Mouse (Mus musculus): ENCODE measurements at regions not wholly inside any gene's neighbourhood (a gene's known extent, or its start where the extent isn't known, plus 50 kb on each side); places are given as distances from the start of the nearest gene placed in this dataset.

DNA sequence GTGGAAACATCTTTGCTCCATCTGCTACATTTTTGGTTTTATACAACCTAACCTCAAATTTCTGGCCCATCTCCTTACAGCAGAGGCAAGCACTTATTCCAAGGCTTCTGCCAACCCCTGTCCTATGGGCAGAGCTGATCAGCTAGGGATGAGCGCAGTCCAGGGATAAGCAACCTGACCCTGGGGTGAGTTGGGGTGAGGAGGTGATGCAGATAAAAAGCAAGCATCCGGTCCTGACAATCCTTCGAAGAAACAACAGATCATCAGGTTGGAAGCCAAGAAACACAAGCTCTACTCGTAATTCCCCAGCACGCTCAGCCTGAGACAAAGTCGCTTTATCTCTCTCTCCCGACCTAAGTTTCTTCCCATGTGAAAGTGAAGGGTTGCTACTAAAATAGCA is 194.9 kb upstream of the Lyplal1 start:
- WGBS: 68% methylated on average over 7 of the region's 7 CpGs
- H3K36me3 ChIP-seq: no peaks in the 10 kb centered on the region
- H3K4me3 ChIP-seq (replicated peaks): no peak overlapping the region
- no peak for ATAC-seq (replicated peaks; ENCODE audit: low FRiP score)
- H3K4me1 ChIP-seq: no peaks in the 10 kb centered on the region
- no peak overlapping the region for H3K4me2 ChIP-seq
- no peak overlapping the region for H3K9ac ChIP-seq
- H3K27me3 ChIP-seq: no peaks in the 10 kb centered on the region
- no peaks in the 10 kb centered on the region for H3K9me3 ChIP-seq (replicated peaks)
- no peak overlapping the region for H3K27ac ChIP-seq

GRCm38 (mm10) chr1:186307627-186308026 is 190.5 kb upstream of the Lyplal1 start:
- Histone ChIP-seq H3K27me3 (no peaks in the 10 kb centered on the region), H3K36me3 (no peaks in the 10 kb centered on the region), H3K4me1 (no peaks in the 10 kb centered on the region), H3K27ac (no peak overlapping the region), H3K9ac (no peak overlapping the region), H3K9me3 (replicated peaks) (no peaks in the 10 kb centered on the region), H3K4me3 (replicated peaks) (no peak overlapping the region), H3K4me2 (no peak overlapping the region)
- WGBS: 77% methylated on average over 6 of the region's 6 CpGs
- ATAC-seq (replicated peaks; ENCODE audit: low FRiP score): no peak

DNA sequence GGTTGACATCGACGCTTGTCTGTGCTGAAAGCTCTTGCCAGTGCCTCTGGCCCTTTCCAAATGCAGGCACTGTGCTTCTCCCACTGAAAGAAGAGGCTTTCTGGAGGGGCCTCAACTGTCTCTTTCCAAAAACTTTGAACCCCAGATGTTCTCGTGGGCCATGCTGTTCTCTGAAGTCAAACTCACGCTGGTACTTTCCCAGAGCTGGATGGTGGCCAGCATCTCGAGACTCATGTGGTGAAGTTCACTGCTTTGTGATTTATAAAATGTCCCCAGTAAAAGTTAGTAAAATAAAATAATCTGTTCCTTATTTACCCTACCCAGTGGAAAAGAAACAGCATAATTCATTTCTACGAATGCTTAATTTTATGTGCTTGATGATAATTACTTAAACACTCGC is 180.4 kb upstream of the Lyplal1 start:
- H3K27ac ChIP-seq: no peak overlapping the region
- no peak overlapping the region for H3K9ac ChIP-seq
- 65% methylated on average over 7 of the region's 7 CpGs for WGBS
- H3K4me1 ChIP-seq: no peaks in the 10 kb centered on the region
- H3K36me3 ChIP-seq: no peaks in the 10 kb centered on the region
- no peak overlapping the region for H3K4me3 ChIP-seq (replicated peaks)
- H3K27me3 ChIP-seq: no peaks in the 10 kb centered on the region
- no peak for ATAC-seq (replicated peaks; ENCODE audit: low FRiP score)
- H3K4me2 ChIP-seq: no peak overlapping the region
- no peaks in the 10 kb centered on the region for H3K9me3 ChIP-seq (replicated peaks)

GRCm38 (mm10) chr1:186295201-186295600 is 178.1 kb upstream of the Lyplal1 start:
- Histone ChIP-seq H3K4me2 (no peak overlapping the region), H3K36me3 (no peaks in the 10 kb centered on the region), H3K27me3 (no peaks in the 10 kb centered on the region), H3K9me3 (replicated peaks) (no peaks in the 10 kb centered on the region), H3K9ac (no peak overlapping the region), H3K4me3 (replicated peaks) (no peak overlapping the region), H3K4me1 (no peaks in the 10 kb centered on the region), H3K27ac (no peak overlapping the region)
- 59% methylated on average over 2 of the region's 2 CpGs for WGBS
- no peak for ATAC-seq (replicated peaks; ENCODE audit: low FRiP score)

GRCm38 (mm10) chr1:186294635-186295034 is 177.5 kb upstream of the Lyplal1 start:
- Histone ChIP-seq H3K27me3 (no peaks in the 10 kb centered on the region), H3K4me3 (replicated peaks) (no peak overlapping the region), H3K4me2 (no peak overlapping the region), H3K9me3 (replicated peaks) (no peaks in the 10 kb centered on the region), H3K9ac (no peak overlapping the region), H3K4me1 (no peaks in the 10 kb centered on the region), H3K27ac (no peak overlapping the region), H3K36me3 (no peaks in the 10 kb centered on the region)
- 71% methylated on average over 2 of the region's 2 CpGs for WGBS
- no peak for ATAC-seq (replicated peaks; ENCODE audit: low FRiP score)

GRCm38 (mm10) chr1:186289117-186289516 is 172.0 kb upstream of the Lyplal1 start:
- WGBS: 90% methylated on average over 2 of the region's 2 CpGs
- no peak for ATAC-seq (replicated peaks; ENCODE audit: low FRiP score)
- Histone ChIP-seq H3K9me3 (replicated peaks) (no peaks in the 10 kb centered on the region), H3K9ac (no peak overlapping the region), H3K4me2 (no peak overlapping the region), H3K27me3 (no peaks in the 10 kb centered on the region), H3K4me3 (replicated peaks) (no peak overlapping the region), H3K36me3 (no peaks in the 10 kb centered on the region), H3K4me1 (no peaks in the 10 kb centered on the region), H3K27ac (no peak overlapping the region)

- Histone ChIP-seq H3K4me3 (replicated peaks) (no peak overlapping the region), H3K4me1 (no peaks in the 10 kb centered on the region), H3K27ac (no peak overlapping the region), H3K36me3 (no peaks in the 10 kb centered on the region), H3K9me3 (replicated peaks) (no peaks in the 10 kb centered on the region), H3K4me2 (no peak overlapping the region), H3K27me3 (no peaks in the 10 kb centered on the region), H3K9ac (no peak overlapping the region)
- ATAC-seq (replicated peaks; ENCODE audit: low FRiP score): no peak
- 73% methylated on average over 8 of the region's 8 CpGs for WGBS
These were observed 170.7 kb upstream of the Lyplal1 start for GRCm38 (mm10) chr1:186287831-186288230.

DNA sequence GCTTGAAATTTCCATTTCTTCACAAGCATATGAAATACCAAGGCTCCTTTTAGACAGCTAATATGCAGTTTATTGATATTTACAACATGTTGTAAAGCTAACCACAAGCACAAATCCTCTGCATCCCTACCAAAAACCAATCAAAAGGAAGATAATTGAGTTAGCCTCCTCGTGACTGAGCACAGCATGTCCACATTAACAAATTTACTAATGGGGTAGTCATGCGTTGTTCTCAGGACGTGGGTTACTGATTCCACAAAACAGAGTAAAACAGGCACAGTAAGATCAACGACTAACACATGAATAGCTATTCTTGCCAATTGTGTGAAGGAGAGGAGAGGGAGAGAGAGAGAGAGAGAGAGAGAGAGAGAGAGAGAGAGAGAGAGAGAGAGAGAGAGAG is 169.3 kb upstream of the Lyplal1 start:
- ATAC-seq (replicated peaks; ENCODE audit: low FRiP score): no peak
- no peak overlapping the region for H3K27ac ChIP-seq
- whole genome bisulfite sequencing: 40% methylated on average over 4 of the region's 4 CpGs
- no peaks in the 10 kb centered on the region for H3K9me3 ChIP-seq (replicated peaks)
- H3K36me3 ChIP-seq: no peaks in the 10 kb centered on the region
- no peak overlapping the region for H3K4me3 ChIP-seq (replicated peaks)
- H3K4me2 ChIP-seq: no peak overlapping the region
- H3K27me3 ChIP-seq: no peaks in the 10 kb centered on the region
- no peak overlapping the region for H3K9ac ChIP-seq
- H3K4me1 ChIP-seq: no peaks in the 10 kb centered on the region

- ATAC-seq (replicated peaks; ENCODE audit: low FRiP score): no peak
These were observed 161.0 kb upstream of the Lyplal1 start for GRCm38 (mm10) chr1:186277981-186278634.

DNA sequence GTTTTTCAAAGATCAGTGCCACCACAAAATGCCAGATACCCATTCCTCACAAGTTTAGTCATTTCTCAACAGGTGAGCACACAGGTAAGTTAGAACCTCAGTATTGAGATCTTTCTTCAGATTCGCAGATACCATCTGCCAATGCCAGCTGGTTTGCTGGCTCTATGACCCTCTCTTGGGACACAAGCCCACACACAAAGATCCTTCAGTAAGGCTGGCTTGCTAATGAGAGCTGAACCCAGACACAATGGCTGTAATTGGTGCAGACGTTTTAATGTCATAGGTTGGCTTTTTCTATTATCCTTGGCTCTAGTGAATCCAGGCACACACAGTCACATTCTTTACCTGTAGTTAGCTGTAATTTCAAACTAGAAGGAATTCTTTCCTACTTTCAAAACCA is 154.3 kb upstream of the Lyplal1 start:
- ATAC-seq (replicated peaks; ENCODE audit: low FRiP score): no peak
- WGBS: 77% methylated on average over 2 of the region's 2 CpGs
- H3K27ac ChIP-seq: no peak overlapping the region

More at GRCm38 (mm10) chr1:186277981-186278634, 161.0 kb upstream of the Lyplal1 start:
- H3K9me3 ChIP-seq (replicated peaks): no peaks in the 10 kb centered on the region
- no peaks in the 10 kb centered on the region for H3K4me1 ChIP-seq
- no peaks in the 10 kb centered on the region for H3K27me3 ChIP-seq
- 89% methylated on average over 11 of the region's 11 CpGs for WGBS
- no peaks in the 10 kb centered on the region for H3K36me3 ChIP-seq
- H3K9ac ChIP-seq: no peak overlapping the region
- no peak overlapping the region for H3K4me2 ChIP-seq
- no peak overlapping the region for H3K4me3 ChIP-seq (replicated peaks)
- H3K27ac ChIP-seq: no peak overlapping the region

DNA sequence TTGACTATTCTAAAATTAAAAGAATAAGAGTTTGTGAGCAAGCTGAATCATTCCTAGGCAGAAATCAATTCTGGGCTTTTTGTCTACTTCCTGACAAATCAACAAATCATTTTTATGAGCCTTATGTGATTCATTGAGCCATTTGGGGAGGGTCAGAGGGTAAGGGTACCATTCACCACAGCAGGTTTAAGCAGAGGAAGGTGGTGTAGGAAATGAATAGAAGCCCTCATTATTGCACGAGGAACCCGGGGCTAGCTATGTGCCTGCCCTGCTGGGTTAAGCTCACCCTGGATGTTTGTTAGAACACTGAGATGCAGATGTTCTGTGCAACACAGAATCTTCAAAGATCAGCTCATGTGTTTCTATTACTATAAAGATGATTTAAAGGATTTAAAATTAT is 150.2 kb upstream of the Lyplal1 start:
- H3K9me3 ChIP-seq (replicated peaks): peaks cover 3% of the 10 kb centered on the region; the same call in 1 of the 2 replicates

More for the DNA sequence above, 154.3 kb upstream of the Lyplal1 start:
- Histone ChIP-seq H3K9ac (no peak overlapping the region), H3K4me3 (replicated peaks) (no peak overlapping the region), H3K27me3 (no peaks in the 10 kb centered on the region), H3K4me1 (0 out of 2 replicates have a peak, but pooled peaks cover 3% of the 10 kb centered on the region), H3K4me2 (no peak overlapping the region), H3K36me3 (no peaks in the 10 kb centered on the region), H3K9me3 (replicated peaks) (peaks cover under 1% of the 10 kb centered on the region; the same call in 1 of the 2 replicates)

DNA sequence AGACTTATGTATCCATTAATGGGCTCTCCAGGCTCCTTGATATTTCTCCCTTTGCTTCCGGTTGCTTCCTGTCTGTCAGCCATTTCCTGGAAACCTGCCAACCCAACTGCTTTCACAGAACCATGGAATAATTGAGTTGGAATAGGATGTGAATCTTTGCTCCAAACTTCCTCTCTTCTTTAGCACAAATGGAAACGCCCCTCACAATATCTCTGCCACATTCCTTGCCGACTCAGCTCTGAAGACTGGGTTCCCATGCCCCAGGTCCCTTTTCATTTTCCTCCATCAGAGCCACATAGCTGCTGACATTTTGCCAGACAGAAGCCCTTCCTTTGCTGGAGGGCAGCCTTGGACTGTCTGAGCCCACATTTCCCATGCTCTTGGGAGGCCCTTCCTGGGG is 147.5 kb upstream of the Lyplal1 start:
- Histone ChIP-seq H3K4me3 (replicated peaks) (no peak overlapping the region), H3K36me3 (no peaks in the 10 kb centered on the region), H3K27ac (peak overlapping the region; percentile 86), H3K9me3 (replicated peaks) (peaks cover 3% of the 10 kb centered on the region; the same call in 1 of the 2 replicates), H3K9ac (no peak overlapping the region), H3K4me1 (peaks cover 39% of the 10 kb centered on the region), H3K4me2 (peak overlapping the region; percentile 12; the same call in 1 of the 2 replicates), H3K27me3 (no peaks in the 10 kb centered on the region)
- ATAC-seq (replicated peaks; ENCODE audit: low FRiP score): no peak; the same call in 1 of the 2 replicates
- WGBS: 51% methylated on average over 3 of the region's 3 CpGs

More for the DNA sequence above, 150.2 kb upstream of the Lyplal1 start:
- Histone ChIP-seq H3K36me3 (no peaks in the 10 kb centered on the region), H3K4me3 (replicated peaks) (no peak overlapping the region), H3K27me3 (no peaks in the 10 kb centered on the region), H3K4me1 (peaks cover 19% of the 10 kb centered on the region), H3K4me2 (no peak overlapping the region), H3K27ac (no peak overlapping the region), H3K9ac (no peak overlapping the region)
- WGBS: 11% methylated on average over 2 of the region's 2 CpGs
- ATAC-seq (replicated peaks; ENCODE audit: low FRiP score): no peak

DNA sequence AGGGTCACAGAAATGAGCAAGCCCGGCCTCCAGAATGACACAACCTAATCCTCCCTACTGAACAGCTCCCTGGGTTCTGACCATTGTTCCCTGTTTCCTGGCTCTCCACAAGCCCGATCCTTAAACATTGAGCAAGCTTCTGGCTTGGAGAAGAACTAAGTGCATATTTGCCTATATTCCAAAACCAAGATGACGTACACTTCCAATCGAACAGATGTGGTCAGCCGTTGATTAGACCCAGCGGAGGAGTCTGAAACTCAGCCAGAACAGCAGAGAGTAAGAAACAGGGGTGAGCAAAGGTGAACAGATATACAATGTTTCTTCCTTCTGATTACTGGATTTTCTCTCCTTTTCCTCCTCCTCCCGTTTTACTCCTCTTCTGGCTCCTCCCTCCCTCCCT is 146.8 kb upstream of the Lyplal1 start:
- H3K4me1 ChIP-seq: peaks cover 39% of the 10 kb centered on the region
- H3K27ac ChIP-seq: peak overlapping the region; percentile 24; the same call in 1 of the 2 replicates
- no peak overlapping the region for H3K4me3 ChIP-seq (replicated peaks)
- H3K4me2 ChIP-seq: no peak overlapping the region
- H3K36me3 ChIP-seq: no peaks in the 10 kb centered on the region
- H3K9ac ChIP-seq: no peak overlapping the region
- no peak; the same call in 1 of the 2 replicates for ATAC-seq (replicated peaks; ENCODE audit: low FRiP score)
- no peaks in the 10 kb centered on the region for H3K27me3 ChIP-seq
- WGBS: 44% methylated on average over 7 of the region's 7 CpGs
- H3K9me3 ChIP-seq (replicated peaks): peaks cover 3% of the 10 kb centered on the region; the same call in 1 of the 2 replicates
